Mouse (Mus musculus): ENCODE data around the gene Zbtb7b. TPM values are rescaled to one million over a fixed set of nuclear protein-coding genes. Genes with fewer than 3 reads are reported as not detected.

The Zbtb7b gene
- polyA plus RNA-seq, 1 experiment = 54.3 TPM

- whole genome bisulfite sequencing = 78% methylated on average over 1 of the region's 1 CpGs
- Histone ChIP-seq H3K4me1 (ENCODE audit: control insufficient read depth, insufficient read depth, low read length) (peaks cover 2% of the 10 kb centered on the region; the same call in 1 of the 2 replicates), H3K27ac (ENCODE audit: insufficient read depth, low read depth, low read length) (peak overlapping the region; percentile 45), H3K4me3 (ENCODE audit: insufficient read depth, low read depth, low read length) (peak overlapping the region; percentile 10; the same call in 1 of the 2 replicates), H3K36me3 (ENCODE audit: control insufficient read depth, insufficient read depth, low read length) (no peaks in the 10 kb centered on the region), H3K27me3 (replicated peaks; ENCODE audit: control insufficient read depth, insufficient read depth, low read length) (no peaks in the 10 kb centered on the region)
- peak; percentile 64 for DNase-seq
- no peak for TF ChIP-seq POLR2A (IDR thresholded peaks at IDR 0.05; ENCODE audit: low read depth, low read length)
- TF ChIP-seq CTCF (conservative IDR thresholded peaks at IDR 0.05; ENCODE audit: insufficient read depth, insufficient read length, low read depth, low read length) = no peak
These were observed 46.7 kb downstream of the Zbtb7b start for GRCm38 (mm10) chr3:89347916-89348315.

- DNase-seq = no peak
- no peak for TF ChIP-seq CTCF (conservative IDR thresholded peaks at IDR 0.05; ENCODE audit: insufficient read depth, insufficient read length, low read depth, low read length)
- TF ChIP-seq POLR2A (IDR thresholded peaks at IDR 0.05; ENCODE audit: low read depth, low read length) = no peak
- no peak overlapping the region for H3K4me3 ChIP-seq (ENCODE audit: insufficient read depth, low read depth, low read length)
- H3K27me3 ChIP-seq (replicated peaks; ENCODE audit: control insufficient read depth, insufficient read depth, low read length) = no peaks in the 10 kb centered on the region
- no peak overlapping the region for H3K27ac ChIP-seq (ENCODE audit: insufficient read depth, low read depth, low read length)
- H3K4me1 ChIP-seq (ENCODE audit: control insufficient read depth, insufficient read depth, low read length) = peaks cover 2% of the 10 kb centered on the region; the same call in 1 of the 2 replicates
- no peaks in the 10 kb centered on the region for H3K36me3 ChIP-seq (ENCODE audit: control insufficient read depth, insufficient read depth, low read length)
- WGBS = 77% methylated on average over 10 of the region's 10 CpGs
These were observed 47.6 kb downstream of the Zbtb7b start for GRCm38 (mm10) chr3:89346815-89347540.

- Histone ChIP-seq H3K4me1 (ENCODE audit: control insufficient read depth, insufficient read depth, low read length) (no peaks in the 10 kb centered on the region), H3K27ac (ENCODE audit: insufficient read depth, low read depth, low read length) (no peak overlapping the region), H3K4me3 (ENCODE audit: insufficient read depth, low read depth, low read length) (no peak overlapping the region), H3K27me3 (replicated peaks; ENCODE audit: control insufficient read depth, insufficient read depth, low read length) (no peaks in the 10 kb centered on the region), H3K36me3 (ENCODE audit: control insufficient read depth, insufficient read depth, low read length) (no peaks in the 10 kb centered on the region)
- peak; percentile 66 for DNase-seq
- TF ChIP-seq POLR2A (IDR thresholded peaks at IDR 0.05; ENCODE audit: low read depth, low read length) (no peak), CTCF (conservative IDR thresholded peaks at IDR 0.05; ENCODE audit: insufficient read depth, insufficient read length, low read depth, low read length) (no peak)
- WGBS = 65% methylated on average over 7 of the region's 7 CpGs
These were observed 51.3 kb downstream of the Zbtb7b start for GRCm38 (mm10) chr3:89343279-89343678.

- H3K36me3 ChIP-seq (ENCODE audit: control insufficient read depth, insufficient read depth, low read length) = no peaks in the 10 kb centered on the region
- no peaks in the 10 kb centered on the region for H3K27me3 ChIP-seq (replicated peaks; ENCODE audit: control insufficient read depth, insufficient read depth, low read length)
- H3K4me1 ChIP-seq (ENCODE audit: control insufficient read depth, insufficient read depth, low read length) = no peaks in the 10 kb centered on the region
- WGBS = 55% methylated on average over 4 of the region's 4 CpGs
- no peak overlapping the region for H3K4me3 ChIP-seq (ENCODE audit: insufficient read depth, low read depth, low read length)
- DNase-seq = no peak
- no peak overlapping the region for H3K27ac ChIP-seq (ENCODE audit: insufficient read depth, low read depth, low read length)
- no peak for TF ChIP-seq CTCF (conservative IDR thresholded peaks at IDR 0.05; ENCODE audit: insufficient read depth, insufficient read length, low read depth, low read length)
- no peak for TF ChIP-seq POLR2A (IDR thresholded peaks at IDR 0.05; ENCODE audit: low read depth, low read length)
These were observed 52.8 kb downstream of the Zbtb7b start for GRCm38 (mm10) chr3:89341794-89342193.

GRCm38 (mm10) chr3:89340465-89340864 is 54.1 kb downstream of the Zbtb7b start:
- peak; percentile 72 for DNase-seq
- no peak overlapping the region for H3K4me3 ChIP-seq (ENCODE audit: insufficient read depth, low read depth, low read length)
- WGBS = 13% methylated on average over 11 of the region's 11 CpGs

GRCm38 (mm10) chr3:89339416-89339815 is 55.2 kb downstream of the Zbtb7b start:
- 29% methylated on average over 8 of the region's 8 CpGs for WGBS
- peak; percentile 75 for DNase-seq
- Histone ChIP-seq H3K36me3 (ENCODE audit: control insufficient read depth, insufficient read depth, low read length) (no peaks in the 10 kb centered on the region), H3K4me1 (ENCODE audit: control insufficient read depth, insufficient read depth, low read length) (no peaks in the 10 kb centered on the region), H3K27me3 (replicated peaks; ENCODE audit: control insufficient read depth, insufficient read depth, low read length) (no peaks in the 10 kb centered on the region), H3K4me3 (ENCODE audit: insufficient read depth, low read depth, low read length) (no peak overlapping the region), H3K27ac (ENCODE audit: insufficient read depth, low read depth, low read length) (no peak overlapping the region)
- TF ChIP-seq POLR2A (IDR thresholded peaks at IDR 0.05; ENCODE audit: low read depth, low read length) (no peak), CTCF (conservative IDR thresholded peaks at IDR 0.05; ENCODE audit: insufficient read depth, insufficient read length, low read depth, low read length) (peak; percentile 88)

More at GRCm38 (mm10) chr3:89340465-89340864, 54.1 kb downstream of the Zbtb7b start:
- no peak for TF ChIP-seq POLR2A (IDR thresholded peaks at IDR 0.05; ENCODE audit: low read depth, low read length)
- peak; percentile 97 for TF ChIP-seq CTCF (conservative IDR thresholded peaks at IDR 0.05; ENCODE audit: insufficient read depth, insufficient read length, low read depth, low read length)
- no peaks in the 10 kb centered on the region for H3K27me3 ChIP-seq (replicated peaks; ENCODE audit: control insufficient read depth, insufficient read depth, low read length)
- no peaks in the 10 kb centered on the region for H3K4me1 ChIP-seq (ENCODE audit: control insufficient read depth, insufficient read depth, low read length)
- H3K27ac ChIP-seq (ENCODE audit: insufficient read depth, low read depth, low read length) = no peak overlapping the region
- no peaks in the 10 kb centered on the region for H3K36me3 ChIP-seq (ENCODE audit: control insufficient read depth, insufficient read depth, low read length)

- no peak for TF ChIP-seq CTCF (conservative IDR thresholded peaks at IDR 0.05; ENCODE audit: insufficient read depth, insufficient read length, low read depth, low read length)
- no peak for TF ChIP-seq POLR2A (IDR thresholded peaks at IDR 0.05; ENCODE audit: low read depth, low read length)
- Histone ChIP-seq H3K4me3 (ENCODE audit: insufficient read depth, low read depth, low read length) (peak within 1 kb of the TSS; percentile 62), H3K27ac (ENCODE audit: insufficient read depth, low read depth, low read length) (no peak within 1 kb of the TSS), H3K36me3 (ENCODE audit: control insufficient read depth, insufficient read depth, low read length) (no peaks in the 10 kb centered on the region), H3K27me3 (replicated peaks; ENCODE audit: control insufficient read depth, insufficient read depth, low read length) (no peaks in the 10 kb centered on the region), H3K4me1 (ENCODE audit: control insufficient read depth, insufficient read depth, low read length) (no peaks in the 10 kb centered on the region)
- WGBS = 2% methylated on average over 44 of the region's 44 CpGs
- DNase-seq = peak; percentile 65
These were observed 56.6 kb downstream of the Zbtb7b start, which contains the start of gene Efna4 for GRCm38 (mm10) chr3:89337721-89338578. Efna4 (minus strand) TSS chr3:89338028.
